Mouse (Mus musculus) hindbrain, embryonic 16.5 days (tissue): ENCODE results near the gene Gm48551. TPM values are rescaled to one million over a fixed set of nuclear protein-coding genes. Genes with fewer than 3 reads are reported as not detected.

ENCODE experiments used
- ATAC-seq: fragments of 200-750 bp; cut with Nextera tagmentation; 2 replicates; pipeline ENCODE4 v1.8.0; 2017; ENCODE audit warnings: moderate TSS enrichment, moderate library complexity
- H3K27ac ChIP-seq: fragments of 300-500 bp; sonication (generic); 2 replicates; pipeline ENCODE4 v1.5.1; 2014; ENCODE audit warnings: low read depth, mild to moderate bottlenecking, control low read depth, low read length, moderate library complexity
- H3K27me3 ChIP-seq: fragments of 300-500 bp; sonication (generic); replicated peaks from 2 replicates; pipeline ENCODE4 v1.6.1; 2014; ENCODE audit warnings: low read length; ENCODE audit not compliant: control insufficient read depth, insufficient read depth
- H3K36me3 ChIP-seq: fragments of 300-500 bp; sonication (generic); 2 replicates; pipeline ENCODE4 v1.6.1; 2014; ENCODE audit warnings: mild to moderate bottlenecking, low read length, moderate library complexity, mixed read lengths; ENCODE audit not compliant: control insufficient read depth, insufficient read depth
- H3K4me1 ChIP-seq: fragments of 300-500 bp; sonication (generic); 2 replicates; pipeline ENCODE4 v1.6.1; 2014; ENCODE audit warnings: low read depth, low read length; ENCODE audit not compliant: control insufficient read depth, insufficient read depth
- H3K4me2 ChIP-seq: fragments of 300-500 bp; sonication (generic); 2 replicates; pipeline ENCODE4 v1.6.1; 2014; ENCODE audit warnings: mild to moderate bottlenecking, low read length, control low read depth, moderate library complexity
- H3K4me3 ChIP-seq: fragments of 300-500 bp; sonication (generic); 2 replicates; pipeline ENCODE4 v1.5.1; 2014; ENCODE audit warnings: mild to moderate bottlenecking, low read length, control low read depth, moderate library complexity
- H3K9ac ChIP-seq: fragments of 300-500 bp; sonication (generic); 2 replicates; pipeline ENCODE4 v1.6.1; 2014; ENCODE audit warnings: low read depth, mild to moderate bottlenecking, control low read depth, low read length, moderate library complexity
- H3K9me3 ChIP-seq: fragments of 300-500 bp; sonication (generic); 2 replicates; pipeline ENCODE4 v1.6.1; 2014; ENCODE audit warnings: mild to moderate bottlenecking, low read length, moderate library complexity; ENCODE audit not compliant: control insufficient read depth
- WGBS: fragments of 180-500 bp; shearing (Covaris S2); extraction: QIAGEN DNeasy Blood & Tissue Kit; methylation state at CpG from one replicate; pipeline ENCODE4 v1.1.7; 2014; 5-methylcytosine and 5-hydroxymethylcytosine counted together
- polyA plus RNA-seq: library from polyadenylated mRNA; unstranded; fragments of >200 nt; fragmentation: Nextera tagmentation; extraction: Ambion mirVana; gene quantifications from 2 replicates; pipeline ENCODE4 v1.2.1, GENCODE M21; 2015

The Gm48551 gene
- polyA plus RNA-seq, 1 experiment from 2014 or later: 7.9 TPM

DNA sequence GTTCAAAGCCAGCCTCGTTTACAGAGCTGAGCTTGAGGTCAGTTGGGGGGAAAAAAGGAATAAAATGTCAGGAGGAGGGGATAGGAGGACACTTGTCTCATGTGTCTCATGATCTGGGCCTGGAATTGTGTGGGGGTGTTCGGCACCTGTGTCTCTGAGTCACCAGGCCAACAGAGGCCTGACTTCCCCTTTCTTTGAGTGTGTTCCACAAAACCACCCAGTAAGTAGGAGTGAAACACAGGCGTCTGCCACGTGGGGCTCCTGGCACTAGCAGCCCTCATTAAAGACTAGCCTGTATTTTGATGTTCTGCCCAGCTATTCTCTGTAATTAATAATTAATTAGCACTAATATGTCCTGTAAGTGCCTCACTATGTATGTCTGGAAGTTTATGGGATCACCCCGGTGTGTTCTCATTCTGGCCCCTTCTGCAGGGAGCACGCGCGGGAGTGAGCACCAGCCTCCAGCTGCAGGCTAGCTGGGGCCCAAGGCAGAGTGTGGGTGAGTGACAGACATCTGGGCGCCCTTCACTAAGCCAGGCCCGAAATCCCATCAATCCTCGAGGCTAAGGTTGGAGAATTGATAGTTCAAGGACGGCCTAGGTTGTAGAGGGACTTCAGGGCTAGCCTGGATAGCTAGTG, 27.8 kb upstream of the Gm48551 start:
- H3K4me3 ChIP-seq: no peak overlapping the region
- peaks cover 17% of the 10 kb centered on the region for H3K4me1 ChIP-seq
- no peak overlapping the region for H3K27ac ChIP-seq
- H3K36me3 ChIP-seq: no peaks in the 10 kb centered on the region
- WGBS: 51% methylated on average over 12 of the region's 12 CpGs
- H3K9ac ChIP-seq: no peak overlapping the region
- ATAC-seq: no peak
- no peaks in the 10 kb centered on the region for H3K27me3 ChIP-seq
- peak overlapping the region; percentile 94 for H3K4me2 ChIP-seq
- H3K9me3 ChIP-seq: no peaks in the 10 kb centered on the region

DNA sequence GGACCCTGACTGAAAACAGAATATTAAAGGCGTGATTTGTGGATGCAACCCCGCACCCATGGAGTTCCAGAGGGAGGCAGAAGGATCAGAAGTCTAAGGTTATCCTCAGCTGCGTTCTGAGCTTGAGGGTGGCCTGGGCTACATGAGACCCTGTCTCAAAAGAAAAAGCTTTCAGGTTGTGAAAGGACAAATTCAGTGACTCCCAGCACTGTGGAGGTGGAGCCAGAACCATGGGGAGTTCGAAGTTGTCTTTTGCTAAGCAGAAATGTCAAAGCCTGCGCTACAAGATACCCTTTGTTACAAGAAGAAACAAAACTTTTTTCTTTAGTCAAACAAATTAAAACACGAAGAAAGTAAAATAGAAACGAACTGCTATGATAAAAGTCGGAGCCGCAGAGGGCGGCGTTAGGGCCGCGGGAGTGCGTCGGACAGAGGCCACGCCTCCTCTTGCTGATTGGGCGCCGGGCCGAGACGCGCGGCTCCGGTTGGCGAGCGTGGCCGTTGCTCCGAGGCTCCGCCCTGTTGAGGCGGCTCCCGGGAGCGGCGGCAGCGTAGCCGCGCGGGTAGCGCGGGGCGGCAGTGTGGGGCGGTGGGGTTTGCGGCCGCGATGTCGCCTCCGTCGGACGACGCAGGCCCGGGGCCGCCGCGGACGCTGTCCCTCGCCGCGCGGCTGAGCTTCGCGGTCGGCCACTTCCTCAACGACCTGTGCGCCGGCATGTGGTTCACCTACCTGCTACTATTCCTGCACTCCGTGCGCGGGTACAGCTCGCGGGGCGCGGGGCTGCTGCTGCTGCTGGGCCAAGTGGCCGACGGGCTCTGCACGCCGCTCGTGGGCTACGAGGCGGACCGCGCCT, 27.0 kb upstream of the Gm48551 start, which contains the start of gene Mfsd12:
Gene Mfsd12 (plus strand): TSS at position 501 of the 854 bp plus-strand sequence.
- H3K4me1 ChIP-seq: peaks cover 17% of the 10 kb centered on the region
- H3K36me3 ChIP-seq: peaks cover 3% of the 10 kb centered on the region; the same call in 1 of the 2 replicates
- peak within 1 kb of the TSS; percentile 82 for H3K9ac ChIP-seq
- H3K27ac ChIP-seq: 0 out of 2 replicates have a peak within 1 kb of the TSS, but pooled peaks have one; percentile 34
- H3K9me3 ChIP-seq: no peaks in the 10 kb centered on the region
- WGBS: 2% methylated on average over 79 of the region's 79 CpGs
- peak within 1 kb of the TSS; percentile 87 for H3K4me3 ChIP-seq
- peak within 1 kb of the TSS; percentile 94 for H3K4me2 ChIP-seq
- ATAC-seq: peak; percentile 96
- 0 out of 2 replicates have a peak, but pooled peaks cover 2% of the 10 kb centered on the region for H3K27me3 ChIP-seq

DNA sequence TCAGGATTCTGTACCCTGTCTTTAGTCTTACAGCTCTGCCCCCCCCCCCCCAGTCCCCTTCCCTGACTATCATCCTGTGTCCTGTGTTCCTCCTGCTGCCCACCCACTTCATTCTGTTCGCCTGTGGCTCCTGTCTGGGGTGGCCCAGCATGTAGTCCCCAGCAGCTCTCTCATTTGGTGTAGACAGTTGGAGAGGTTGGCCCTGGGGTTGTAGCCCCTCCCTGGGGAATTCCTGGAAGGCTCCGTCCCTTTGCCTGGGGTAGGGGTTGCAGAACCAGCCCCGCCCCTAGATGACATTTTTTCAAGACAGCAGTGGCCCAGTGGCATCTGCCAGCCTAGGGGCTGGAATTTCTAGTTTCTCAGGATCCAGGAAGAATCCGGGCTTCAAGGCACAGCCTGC, 26.1 kb upstream of the Gm48551 start:
- no peak for ATAC-seq

DNA sequence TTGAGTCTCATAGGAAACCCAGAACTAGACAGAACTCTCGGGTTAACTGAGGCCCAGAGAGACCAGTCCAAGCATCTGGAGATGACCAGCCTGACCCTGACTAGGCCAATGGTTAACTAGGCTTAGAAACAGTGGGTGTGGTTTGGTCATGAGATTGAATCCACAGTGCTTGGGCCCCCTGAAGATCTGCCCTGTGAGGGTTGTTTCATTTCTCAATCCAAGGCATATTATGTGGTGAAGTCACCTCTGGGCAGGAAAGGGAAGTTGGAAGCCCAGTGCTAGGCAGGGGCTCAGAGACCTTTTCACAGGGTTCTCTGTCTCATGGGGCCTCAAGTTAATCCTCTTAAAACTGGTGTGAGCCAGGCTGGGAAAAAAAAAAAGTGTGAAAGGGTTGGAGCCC, 25.4 kb upstream of the Gm48551 start:
- Histone ChIP-seq H3K36me3 (peaks cover 3% of the 10 kb centered on the region; the same call in 1 of the 2 replicates), H3K9ac (peak overlapping the region; percentile 82), H3K9me3 (no peaks in the 10 kb centered on the region), H3K27me3 (peaks cover 10% of the 10 kb centered on the region), H3K4me1 (peaks cover 20% of the 10 kb centered on the region), H3K4me2 (peak overlapping the region; percentile 94), H3K27ac (no peak overlapping the region), H3K4me3 (peak overlapping the region; percentile 87; the same call in 1 of the 2 replicates)
- 86% methylated on average over 1 of the region's 1 CpGs for WGBS
- ATAC-seq: no peak

More for the DNA sequence above, 26.1 kb upstream of the Gm48551 start:
- Histone ChIP-seq H3K4me3 (peak overlapping the region; percentile 87), H3K4me2 (peak overlapping the region; percentile 94), H3K27me3 (0 out of 2 replicates have a peak, but pooled peaks cover 5% of the 10 kb centered on the region), H3K27ac (no peak overlapping the region), H3K4me1 (peaks cover 17% of the 10 kb centered on the region), H3K36me3 (peaks cover 3% of the 10 kb centered on the region; the same call in 1 of the 2 replicates), H3K9ac (peak overlapping the region; percentile 82), H3K9me3 (no peaks in the 10 kb centered on the region)
- WGBS: 31% methylated on average over 4 of the region's 4 CpGs

GRCm38 (mm10) chr10:81360721-81361120, 23.5 kb upstream of the Gm48551 start:
- Histone ChIP-seq H3K9me3 (no peaks in the 10 kb centered on the region), H3K27ac (no peak overlapping the region), H3K4me3 (no peak overlapping the region), H3K9ac (no peak overlapping the region), H3K4me1 (peaks cover 26% of the 10 kb centered on the region), H3K36me3 (peaks cover 3% of the 10 kb centered on the region; the same call in 1 of the 2 replicates), H3K4me2 (no peak overlapping the region), H3K27me3 (peaks cover 10% of the 10 kb centered on the region)
- WGBS: 75% methylated on average over 8 of the region's 8 CpGs
- ATAC-seq: no peak

GRCm38 (mm10) chr10:81362336-81362949, 21.8 kb upstream of the Gm48551 start:
- Histone ChIP-seq H3K9ac (no peak overlapping the region), H3K9me3 (no peaks in the 10 kb centered on the region), H3K4me2 (no peak overlapping the region), H3K36me3 (peaks cover 13% of the 10 kb centered on the region), H3K4me3 (no peak overlapping the region), H3K27ac (no peak overlapping the region), H3K27me3 (peaks cover 10% of the 10 kb centered on the region), H3K4me1 (peaks cover 22% of the 10 kb centered on the region)
- ATAC-seq: no peak
- WGBS: 83% methylated on average over 12 of the region's 12 CpGs

GRCm38 (mm10) chr10:81363436-81364346, 20.6 kb upstream of the Gm48551 start:
- H3K4me1 ChIP-seq: peaks cover 12% of the 10 kb centered on the region
- H3K27me3 ChIP-seq: peaks cover 10% of the 10 kb centered on the region
- H3K4me2 ChIP-seq: peak overlapping the region; percentile 50
- ATAC-seq: no peak
- no peaks in the 10 kb centered on the region for H3K9me3 ChIP-seq
- H3K9ac ChIP-seq: peak overlapping the region; percentile 48
- 18% methylated on average over 49 of the region's 54 CpGs for WGBS
- no peak overlapping the region for H3K27ac ChIP-seq
- H3K4me3 ChIP-seq: peak overlapping the region; percentile 23
- H3K36me3 ChIP-seq: peaks cover 22% of the 10 kb centered on the region

DNA sequence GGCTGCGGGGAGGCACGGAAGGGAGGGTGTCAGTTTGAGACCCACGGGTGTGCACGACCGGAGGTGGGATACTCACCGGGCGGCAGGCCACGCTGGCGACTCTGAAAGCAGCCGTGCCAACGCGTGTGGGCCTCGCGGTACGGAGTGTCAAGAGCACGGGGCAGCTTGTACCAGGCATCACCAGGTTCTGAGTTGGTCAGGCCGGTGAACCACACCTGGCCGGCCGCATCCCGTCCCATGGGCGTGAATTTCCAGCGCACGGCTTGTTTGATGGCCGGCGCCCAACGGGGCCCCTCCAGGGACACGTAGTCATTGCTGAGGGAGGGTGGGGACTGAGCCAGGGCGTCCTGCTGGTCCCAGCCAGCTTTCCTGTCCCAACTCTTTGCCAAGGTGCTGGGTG, 19.6 kb upstream of the Gm48551 start:
- H3K4me3 ChIP-seq: no peak overlapping the region
- WGBS: 14% methylated on average over 28 of the region's 28 CpGs
- H3K4me2 ChIP-seq: peak overlapping the region; percentile 50
- ATAC-seq: no peak
- H3K36me3 ChIP-seq: peaks cover 32% of the 10 kb centered on the region
- peaks cover 10% of the 10 kb centered on the region for H3K27me3 ChIP-seq
- no peaks in the 10 kb centered on the region for H3K9me3 ChIP-seq
- peaks cover 10% of the 10 kb centered on the region for H3K4me1 ChIP-seq
- H3K27ac ChIP-seq: no peak overlapping the region
- 0 out of 2 replicates have a peak overlapping the region, but pooled peaks have one; percentile 4 for H3K9ac ChIP-seq
